Mouse (Mus musculus) cerebellum, adult 2 months (tissue): ENCODE results near the gene Hoxb3.

Source experiments
- CTCF ChIP-seq: fragments of 200-500 bp; IDR thresholded peaks from 2 replicates; pipeline ENCODE4 v1.5.1; 2011; ENCODE audit warnings: low read depth, mild to moderate bottlenecking, control low read depth, low read length, moderate library complexity, borderline replicate concordance; ENCODE audit not compliant: insufficient read depth
- POLR2A ChIP-seq: fragments of 200-500 bp; IDR thresholded peaks from 2 replicates; pipeline ENCODE4 v1.6.1; 2011; ENCODE audit warnings: low read length, control low read depth, borderline replicate concordance; ENCODE audit not compliant: insufficient read depth

DNA sequence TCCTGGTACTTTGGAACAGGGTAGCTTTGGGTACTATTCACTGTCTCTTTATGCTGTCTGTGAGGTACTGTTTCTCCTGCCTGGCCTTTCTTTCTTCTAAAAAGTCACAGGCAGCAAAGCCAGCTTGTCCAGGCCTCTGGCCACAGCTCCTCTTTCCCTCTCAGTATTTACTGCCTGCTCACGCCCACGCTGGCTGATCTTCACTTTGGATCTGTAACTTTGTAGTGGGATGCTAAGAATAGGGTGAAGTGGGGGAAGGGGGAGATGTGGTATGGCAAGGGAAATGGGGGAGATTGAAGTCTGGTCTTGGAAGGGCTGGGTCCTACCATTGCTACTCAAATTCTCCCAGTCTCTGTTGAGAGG is 10.9 kb downstream of the Hoxb3 start:
- TF ChIP-seq CTCF: no peak
- TF ChIP-seq POLR2A: no peak
